Mouse (Mus musculus) E14TG2a.4 (cell line): Measurements from ENCODE around the gene Osbp2.

Source experiments
- CTCF ChIP-seq: conservative IDR thresholded peaks from 2 replicates; pipeline ENCODE4 v1.5.1; 2014; ENCODE audit warnings: low read length
- NANOG ChIP-seq: IDR thresholded peaks from 2 replicates; pipeline ENCODE4 v1.6.1; 2014; ENCODE audit warnings: borderline replicate concordance, low read length, mixed read lengths

GRCm38 (mm10) chr11:3714486-3714885, 149.2 kb downstream of the Osbp2 start:
- TF ChIP-seq CTCF (peak; percentile 88), NANOG (no peak)
